Mouse (Mus musculus) gastrocnemius, postnatal 4 days (tissue): ENCODE results near the gene Tmem8b. TPM values are rescaled to one million over a fixed set of nuclear protein-coding genes. Genes with fewer than 3 reads are reported as not detected.

Source experiments
- microRNA-seq: library from miRNA; unstranded; fragments of <30 nt; microRNA quantifications from one replicate; pipeline ENCODE4 v1.2.0, GENCODE M21; 2021
- total RNA-seq, 2 experiments: library from RNA; stranded (reverse); gene quantifications; 2 replicates each; pipeline ENCODE4 v1.2.3; 2021

Gene Tmem8b
- total RNA-seq, 2 experiments from 2014 or later, result 9.4 to 12.0 TPM

Small RNA genes within 50 kb of the gene (microRNA-seq; reads per million reads assigned to microRNA genes)
- not detected for gene Gm25262

Other genes with a start within 250 kb of the Tmem8b start
- under 1 TPM in 1 of 2 experiments, not detected in 1; 0.47 TPM for gene Fam166b, start 239.8 kb upstream of the Tmem8b start, total RNA-seq
- 10 to 100 TPM; 39.3 to 40.9 TPM for gene Tesk1, start 227.0 kb upstream of the Tmem8b start, total RNA-seq
- under 1 TPM; 0.32 to 0.75 TPM for gene Cd72, start 214.3 kb upstream of the Tmem8b start, total RNA-seq
- not detected for gene Sit1, start 185.2 kb upstream of the Tmem8b start, total RNA-seq
- gene Ccdc107, start 176.1 kb upstream of the Tmem8b start, total RNA-seq, result 10 to 100 TPM; 23.3 to 28.6 TPM
- gene Arhgef39, start 169.3 kb upstream of the Tmem8b start, total RNA-seq, result 1 to 10 TPM; 7.9 to 8.9 TPM
- gene Car9, start 162.0 kb upstream of the Tmem8b start, total RNA-seq, result 1 to 10 TPM; 1.2 to 3.1 TPM
- 1,000 to 10,000 TPM; 9,033 to 9,337 TPM for gene Tpm2, start 145.2 kb upstream of the Tmem8b start, total RNA-seq
- gene Creb3, start 106.6 kb upstream of the Tmem8b start, total RNA-seq, result 10 to 100 TPM; 51.9 to 55.1 TPM
- gene Tln1, start 106.3 kb upstream of the Tmem8b start, total RNA-seq, result 100 to 1,000 TPM; 137 to 140 TPM
- gene Rgp1, start 90.3 kb upstream of the Tmem8b start, total RNA-seq, result 10 to 100 TPM; 37.1 to 41.3 TPM
- 10 to 100 TPM; 11.5 to 12.0 TPM for gene Gba2, start 90.1 kb upstream of the Tmem8b start, total RNA-seq
- gene Msmp, start 84.5 kb upstream of the Tmem8b start, total RNA-seq, result not detected
- gene Npr2, start 37.0 kb upstream of the Tmem8b start, total RNA-seq, result 10 to 100 TPM; 42.9 to 49.7 TPM
- gene Spag8, start 15.4 kb upstream of the Tmem8b start, total RNA-seq, result under 1 TPM in 1 of 2 experiments, not detected in 1; 0.26 TPM
- 10 to 100 TPM; 57.6 to 66.5 TPM for gene Hint2, start 12.5 kb upstream of the Tmem8b start, total RNA-seq
- gene Fam221b, start 174 bp downstream of the Tmem8b start, total RNA-seq, result under 1 TPM; 0.13 to 0.44 TPM
- gene Olfr70, start 31.8 kb downstream of the Tmem8b start, total RNA-seq, result not detected
- not detected for gene Olfr71, start 41.3 kb downstream of the Tmem8b start, total RNA-seq
- 1 to 10 TPM; 2.2 TPM for gene Hrct1, start 58.2 kb downstream of the Tmem8b start, total RNA-seq
- 1 to 10 TPM; 1.4 to 1.5 TPM for gene Spaar, start 61.1 kb downstream of the Tmem8b start, total RNA-seq
- not detected for gene Olfr159, start 102.0 kb downstream of the Tmem8b start, total RNA-seq
- gene Olfr156, start 154.9 kb downstream of the Tmem8b start, total RNA-seq, result not detected
- not detected for gene Olfr157, start 171.2 kb downstream of the Tmem8b start, total RNA-seq
- not detected for gene Olfr155, start 182.6 kb downstream of the Tmem8b start, total RNA-seq
- 10 to 100 TPM; 25.7 to 26.2 TPM for gene Reck, start 206.6 kb downstream of the Tmem8b start, total RNA-seq